Mouse (Mus musculus): ENCODE measurements at regions not wholly inside any gene's neighbourhood (a gene's known extent, or its start where the extent isn't known, plus 50 kb on each side); places are given as distances from the start of the nearest gene placed in this dataset.
A peak's percentile ranks its signal among the peaks of the same experiment; 100 is the strongest.

DNA sequence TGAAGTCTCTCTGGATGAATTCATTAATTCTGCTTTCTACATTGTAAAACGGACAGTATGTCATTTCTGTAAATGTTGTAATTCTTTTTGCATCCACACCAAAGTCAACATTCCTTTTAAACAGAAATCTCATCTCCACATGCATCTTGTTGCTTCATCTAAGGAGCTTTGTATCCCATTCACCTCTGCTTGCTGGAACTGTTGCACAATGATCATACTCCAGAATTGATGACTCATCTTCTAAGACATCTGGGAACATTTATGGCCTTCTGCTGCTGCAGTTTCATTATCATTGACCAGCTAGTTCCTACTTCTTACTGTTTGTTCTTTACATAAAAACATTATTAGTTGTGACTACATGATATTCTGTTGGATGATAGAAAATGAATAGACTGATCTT lies 1926.9 kb upstream of the Gm38303 start:
- ATAC-seq = no peak
- Histone ChIP-seq H3K4me1 (replicated peaks) (no peaks in the 10 kb centered on the region), H3K9me3 (no peaks in the 10 kb centered on the region), H3K27me3 (no peaks in the 10 kb centered on the region), H3K36me3 (no peaks in the 10 kb centered on the region), H3K4me3 (replicated peaks) (no peak overlapping the region), H3K4me2 (replicated peaks) (no peak overlapping the region), H3K27ac (no peak overlapping the region), H3K9ac (replicated peaks) (no peak overlapping the region)
- WGBS = 84% methylated on average over 1 of the region's 1 CpGs

DNA sequence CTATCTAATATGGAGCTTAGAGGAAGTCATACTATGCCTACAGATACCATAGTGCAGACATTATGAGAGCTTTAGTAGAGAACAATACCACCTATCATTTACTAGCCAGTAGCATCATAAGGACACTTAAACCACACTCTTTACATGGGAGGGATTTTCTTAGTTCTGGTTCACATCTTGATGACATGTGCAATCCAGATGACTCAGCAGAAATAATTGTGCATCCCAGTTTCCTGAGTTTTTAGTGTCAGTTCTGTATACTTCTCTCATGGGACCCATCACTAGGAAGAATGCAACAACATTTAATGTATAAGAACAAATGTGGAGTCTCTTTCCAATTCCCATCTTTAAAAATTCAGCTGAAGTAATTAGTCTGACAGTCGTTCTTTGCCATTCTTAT lies 1922.2 kb upstream of the Gm38303 start:
- Histone ChIP-seq H3K4me2 (replicated peaks) (no peak overlapping the region), H3K27ac (no peak overlapping the region), H3K36me3 (no peaks in the 10 kb centered on the region), H3K4me3 (replicated peaks) (no peak overlapping the region), H3K4me1 (replicated peaks) (no peaks in the 10 kb centered on the region), H3K9me3 (no peaks in the 10 kb centered on the region), H3K27me3 (no peaks in the 10 kb centered on the region), H3K9ac (replicated peaks) (no peak overlapping the region)
- ATAC-seq = no peak
- 80% methylated on average over 1 of the region's 1 CpGs for WGBS

DNA sequence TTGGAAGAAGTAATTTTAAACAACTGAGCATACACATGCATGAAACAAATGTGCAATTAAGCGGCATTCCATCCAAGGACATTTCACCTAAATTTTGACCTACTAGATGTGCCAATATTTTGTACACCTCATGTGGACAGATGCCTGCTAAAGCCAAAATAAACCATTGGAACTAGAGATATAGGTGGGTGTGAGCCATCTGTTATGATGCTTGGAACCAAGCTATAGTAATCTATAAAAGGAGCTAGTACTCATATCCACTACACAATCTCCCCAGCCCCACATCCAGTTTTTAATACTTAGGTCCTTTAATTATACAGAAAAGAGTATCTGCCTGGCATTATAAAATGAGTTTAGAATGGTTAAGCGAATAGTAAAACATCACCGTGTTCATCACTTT lies 1910.7 kb upstream of the Gm38303 start:
- H3K27me3 ChIP-seq = no peaks in the 10 kb centered on the region
- H3K4me3 ChIP-seq (replicated peaks) = no peak overlapping the region
- H3K4me2 ChIP-seq (replicated peaks) = no peak overlapping the region
- no peaks in the 10 kb centered on the region for H3K4me1 ChIP-seq (replicated peaks)
- ATAC-seq = no peak
- H3K36me3 ChIP-seq = no peaks in the 10 kb centered on the region
- no peak overlapping the region for H3K27ac ChIP-seq
- no peaks in the 10 kb centered on the region for H3K9me3 ChIP-seq
- H3K9ac ChIP-seq (replicated peaks) = no peak overlapping the region
- WGBS = 93% methylated on average over 3 of the region's 3 CpGs

DNA sequence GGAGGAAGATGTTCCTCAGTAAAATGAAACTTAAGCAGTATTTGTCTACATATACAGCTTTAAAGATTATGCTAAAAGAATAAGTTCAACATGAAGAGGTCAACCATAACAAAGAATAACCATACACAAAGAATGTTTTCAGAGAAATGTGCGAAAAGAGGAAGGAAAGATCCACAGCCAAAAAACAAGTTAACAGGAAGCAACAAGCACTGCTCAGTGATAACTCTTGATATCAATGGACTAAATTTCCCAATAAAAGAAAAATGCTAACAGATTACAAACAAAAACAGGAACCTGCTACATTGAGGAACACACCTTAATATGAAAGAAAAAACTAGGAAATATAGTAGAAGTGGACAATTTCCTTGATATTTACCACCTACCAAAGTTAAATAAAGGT lies 1905.5 kb upstream of the Gm38303 start:
- no peak overlapping the region for H3K4me3 ChIP-seq (replicated peaks)
- no peak overlapping the region for H3K4me2 ChIP-seq (replicated peaks)
- ATAC-seq = no peak
- 91% methylated on average over 1 of the region's 1 CpGs for WGBS
- H3K27me3 ChIP-seq = no peaks in the 10 kb centered on the region
- H3K4me1 ChIP-seq (replicated peaks) = no peaks in the 10 kb centered on the region
- no peak overlapping the region for H3K27ac ChIP-seq
- no peaks in the 10 kb centered on the region for H3K9me3 ChIP-seq
- H3K9ac ChIP-seq (replicated peaks) = no peak overlapping the region
- H3K36me3 ChIP-seq = no peaks in the 10 kb centered on the region

DNA sequence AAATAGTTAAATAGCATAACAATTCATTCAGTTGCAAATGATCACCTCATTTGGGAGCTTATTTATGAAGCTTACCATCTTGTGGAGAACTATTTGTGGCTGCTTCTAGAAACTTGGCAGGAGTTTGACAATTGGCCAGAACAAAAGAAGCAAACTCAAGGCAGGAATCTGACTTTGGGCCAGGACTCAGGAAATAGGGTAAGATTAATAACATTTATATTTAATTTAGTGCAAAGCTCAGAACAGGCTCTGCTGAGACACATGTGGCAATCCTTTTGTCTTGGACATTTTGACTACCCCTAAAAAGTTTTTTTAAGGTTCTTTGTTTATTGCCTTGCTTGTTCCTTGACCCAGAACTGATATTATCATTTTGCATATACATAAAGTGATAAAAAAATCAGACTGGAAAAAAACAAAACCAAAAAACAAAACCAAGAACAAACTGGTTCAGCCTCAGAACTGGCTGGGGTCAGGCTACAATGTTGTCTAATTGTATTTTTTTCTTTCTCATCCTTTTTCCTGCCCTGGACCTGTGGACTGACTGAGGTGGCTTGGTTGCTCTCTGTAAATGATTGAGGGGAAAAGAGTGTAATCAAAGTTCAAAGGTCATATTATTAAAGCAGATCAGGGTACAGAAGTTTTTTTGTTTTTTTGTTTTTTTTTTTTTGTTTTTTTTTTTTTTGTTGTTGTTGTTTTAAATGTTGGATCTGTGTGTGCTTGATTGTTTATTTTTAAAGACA lies 1892.4 kb upstream of the Gm38303 start:
- no peaks in the 10 kb centered on the region for H3K9me3 ChIP-seq
- H3K4me1 ChIP-seq (replicated peaks) = no peaks in the 10 kb centered on the region
- H3K27me3 ChIP-seq = no peaks in the 10 kb centered on the region
- no peak overlapping the region for H3K9ac ChIP-seq (replicated peaks)
- no peak overlapping the region for H3K27ac ChIP-seq
- H3K4me2 ChIP-seq (replicated peaks) = no peak overlapping the region
- no peak overlapping the region for H3K4me3 ChIP-seq (replicated peaks)
- H3K36me3 ChIP-seq = no peaks in the 10 kb centered on the region
- no peak for ATAC-seq

DNA sequence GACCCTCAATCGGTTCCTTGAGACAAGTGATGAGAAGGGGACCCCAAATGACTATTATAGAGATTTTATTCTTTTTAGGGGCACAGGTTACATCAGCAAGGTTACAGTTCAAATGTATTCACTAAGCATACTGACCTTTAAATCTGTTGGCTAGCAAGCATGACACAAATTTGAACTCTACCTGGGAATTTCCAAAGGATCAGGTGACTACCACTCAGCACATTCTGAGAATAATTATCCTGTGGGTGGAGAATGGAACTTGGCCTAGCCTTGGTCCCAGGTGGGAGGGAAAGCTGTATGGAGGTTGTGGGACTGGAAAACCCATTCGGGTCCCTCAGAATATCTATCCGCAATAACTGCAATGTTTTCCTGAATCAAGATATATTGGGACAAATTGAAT lies 1891.3 kb upstream of the Gm38303 start:
- H3K9me3 ChIP-seq = no peaks in the 10 kb centered on the region
- 91% methylated on average over 3 of the region's 3 CpGs for WGBS
- H3K36me3 ChIP-seq = no peaks in the 10 kb centered on the region
- no peak overlapping the region for H3K4me3 ChIP-seq (replicated peaks)
- H3K27me3 ChIP-seq = no peaks in the 10 kb centered on the region
- ATAC-seq = no peak
- H3K4me1 ChIP-seq (replicated peaks) = no peaks in the 10 kb centered on the region
- H3K27ac ChIP-seq = no peak overlapping the region
- H3K9ac ChIP-seq (replicated peaks) = no peak overlapping the region
- H3K4me2 ChIP-seq (replicated peaks) = no peak overlapping the region

DNA sequence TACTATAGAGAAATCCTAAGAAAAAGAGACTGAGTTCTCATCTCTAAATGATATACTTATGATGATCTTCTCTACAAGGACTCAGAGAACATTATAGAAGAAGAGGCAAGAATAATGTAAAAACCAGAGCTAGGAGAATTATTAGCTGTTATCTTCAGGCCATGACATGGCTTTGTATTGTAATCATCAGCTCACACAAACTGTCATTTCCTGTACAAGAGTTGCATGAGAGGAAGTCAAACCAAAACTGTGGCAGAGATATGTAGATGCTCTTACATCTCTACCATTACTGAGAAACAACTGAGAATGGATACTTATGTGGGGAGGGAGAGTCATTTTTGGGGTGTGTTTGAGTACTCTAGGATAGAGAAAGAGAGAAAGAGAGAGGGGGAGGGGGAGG lies 1889.4 kb upstream of the Gm38303 start:
- Histone ChIP-seq H3K4me3 (replicated peaks) (no peak overlapping the region), H3K27me3 (no peaks in the 10 kb centered on the region), H3K27ac (no peak overlapping the region), H3K36me3 (no peaks in the 10 kb centered on the region), H3K9me3 (no peaks in the 10 kb centered on the region), H3K4me2 (replicated peaks) (no peak overlapping the region), H3K9ac (replicated peaks) (no peak overlapping the region), H3K4me1 (replicated peaks) (no peaks in the 10 kb centered on the region)
- ATAC-seq = no peak

DNA sequence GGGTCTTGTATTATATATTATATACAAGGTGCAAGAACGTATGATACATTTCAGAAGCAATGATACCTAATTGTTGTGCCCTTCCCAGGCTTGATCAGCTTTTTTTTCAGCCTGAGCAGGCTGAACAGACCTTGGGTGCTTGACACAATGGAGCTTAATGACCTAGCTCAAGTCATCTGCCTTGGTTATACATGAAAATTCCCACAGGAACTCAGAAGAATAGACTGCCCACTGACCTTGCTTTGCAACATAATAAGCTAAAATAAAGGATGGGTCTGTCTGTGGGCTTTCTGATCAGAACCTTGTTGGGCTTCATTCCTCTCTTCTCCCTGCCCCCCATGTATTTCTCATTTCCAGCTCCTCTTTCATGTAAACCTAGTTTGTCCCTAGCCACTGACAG lies 1880.6 kb upstream of the Gm38303 start:
- no peaks in the 10 kb centered on the region for H3K9me3 ChIP-seq
- H3K4me2 ChIP-seq (replicated peaks) = no peak overlapping the region
- 70% methylated on average over 1 of the region's 1 CpGs for WGBS
- H3K9ac ChIP-seq (replicated peaks) = no peak overlapping the region
- no peaks in the 10 kb centered on the region for H3K4me1 ChIP-seq (replicated peaks)
- H3K4me3 ChIP-seq (replicated peaks) = no peak overlapping the region
- no peak for ATAC-seq
- H3K27ac ChIP-seq = no peak overlapping the region
- H3K36me3 ChIP-seq = no peaks in the 10 kb centered on the region
- H3K27me3 ChIP-seq = no peaks in the 10 kb centered on the region

DNA sequence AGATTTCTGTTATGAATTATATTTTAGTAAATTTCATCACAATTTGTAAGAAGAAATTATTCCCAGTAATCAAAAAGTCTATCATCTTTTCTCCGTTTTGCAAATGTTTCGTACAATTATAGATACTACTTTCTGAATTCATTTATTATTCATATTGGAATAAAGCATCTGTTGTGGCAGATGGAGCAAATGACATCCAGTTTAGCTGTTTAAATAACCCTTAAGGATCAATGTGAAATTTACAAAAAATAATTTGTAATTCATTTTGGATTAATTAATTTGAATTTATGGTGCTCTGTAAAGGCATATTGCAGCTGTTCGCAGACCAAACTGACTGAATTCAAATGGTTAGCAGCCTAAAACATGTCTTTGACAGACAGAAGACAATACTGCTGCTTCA lies 1879.3 kb upstream of the Gm38303 start:
- H3K27ac ChIP-seq = no peak overlapping the region
- no peak overlapping the region for H3K4me2 ChIP-seq (replicated peaks)
- H3K27me3 ChIP-seq = no peaks in the 10 kb centered on the region
- no peak overlapping the region for H3K4me3 ChIP-seq (replicated peaks)
- no peaks in the 10 kb centered on the region for H3K36me3 ChIP-seq
- H3K9ac ChIP-seq (replicated peaks) = no peak overlapping the region
- H3K4me1 ChIP-seq (replicated peaks) = no peaks in the 10 kb centered on the region
- ATAC-seq = no peak
- H3K9me3 ChIP-seq = no peaks in the 10 kb centered on the region
- WGBS = 92% methylated on average over 3 of the region's 3 CpGs

DNA sequence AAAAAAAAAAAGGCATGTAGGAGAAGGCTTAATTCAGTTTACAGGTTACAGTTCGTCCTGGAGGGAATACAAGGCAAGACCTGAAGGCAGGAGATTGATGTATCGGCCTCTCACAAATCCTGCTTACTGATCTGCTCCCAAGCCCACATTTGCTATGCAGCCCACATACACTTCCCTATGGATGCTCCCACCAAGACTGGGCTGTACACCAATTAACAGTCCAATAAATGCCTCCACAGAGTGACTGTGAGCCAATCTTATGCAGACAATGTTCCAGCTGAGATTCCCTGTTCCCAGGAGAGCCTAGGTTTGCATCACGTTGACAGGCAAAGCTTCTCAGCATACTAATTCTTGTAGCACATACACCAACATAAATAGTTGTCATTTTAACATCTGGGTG lies 1837.9 kb upstream of the Gm38303 start:
- no peaks in the 10 kb centered on the region for H3K36me3 ChIP-seq
- WGBS = 55% methylated on average over 3 of the region's 3 CpGs
- peak; percentile 92 for ATAC-seq
- H3K9ac ChIP-seq (replicated peaks) = no peak overlapping the region
- H3K4me2 ChIP-seq (replicated peaks) = no peak overlapping the region
- no peaks in the 10 kb centered on the region for H3K4me1 ChIP-seq (replicated peaks)
- no peak overlapping the region for H3K27ac ChIP-seq
- H3K9me3 ChIP-seq = no peaks in the 10 kb centered on the region
- no peak overlapping the region for H3K4me3 ChIP-seq (replicated peaks)
- no peaks in the 10 kb centered on the region for H3K27me3 ChIP-seq

DNA sequence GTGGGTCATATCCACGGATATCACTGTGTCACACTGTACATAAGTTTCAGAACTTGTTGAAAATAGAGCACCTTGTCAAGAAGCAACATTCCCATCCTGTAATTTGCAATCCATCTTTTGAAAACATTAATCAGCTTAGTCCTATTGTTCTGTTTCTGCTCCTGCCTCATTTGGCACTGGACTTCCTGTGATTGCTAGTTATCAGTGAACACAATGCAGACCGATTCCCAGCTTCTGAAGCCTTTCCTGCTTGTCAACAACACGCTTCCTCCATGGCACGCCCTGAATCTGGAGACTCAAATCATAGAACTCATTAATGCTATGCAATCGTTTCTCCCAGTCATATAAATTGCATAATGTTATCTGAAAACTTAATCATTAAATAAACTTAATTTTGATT lies 1815.8 kb upstream of the Gm38303 start:
- no peak for ATAC-seq
- 70% methylated on average over 5 of the region's 5 CpGs for WGBS
- no peak overlapping the region for H3K9ac ChIP-seq (replicated peaks)
- no peaks in the 10 kb centered on the region for H3K36me3 ChIP-seq
- H3K4me3 ChIP-seq (replicated peaks) = no peak overlapping the region
- H3K9me3 ChIP-seq = no peaks in the 10 kb centered on the region
- H3K27me3 ChIP-seq = no peaks in the 10 kb centered on the region
- H3K4me2 ChIP-seq (replicated peaks) = no peak overlapping the region
- H3K4me1 ChIP-seq (replicated peaks) = no peaks in the 10 kb centered on the region
- H3K27ac ChIP-seq = no peak overlapping the region
